Mouse (Mus musculus) embryonic facial prominence, embryonic 10.5 days (tissue): ENCODE data around the gene Zfp146. TPM values are rescaled to one million over a fixed set of nuclear protein-coding genes. Genes with fewer than 3 reads are reported as not detected.
"Not testable (repeated sequence)": the region's sequence is repeated elsewhere in the genome, so short reads cannot be mapped to it uniquely, and the experiment has no call there.

Experiments
- DNase-seq: peaks from one replicate; pipeline ENCODE4 v3.0.0-alpha.2; 2017; ENCODE audit warnings: low spot score
- H3K27ac ChIP-seq: fragments of 300-500 bp; sonication (generic); replicated peaks from 2 replicates; pipeline ENCODE4 v1.5.1; 2016; ENCODE audit warnings: mild to moderate bottlenecking
- H3K27me3 ChIP-seq: fragments of 300-500 bp; sonication (generic); replicated peaks from 2 replicates; pipeline ENCODE4 v1.6.1; 2016; ENCODE audit warnings: low read depth, mild to moderate bottlenecking; ENCODE audit not compliant: poor library complexity, severe bottlenecking
- H3K36me3 ChIP-seq: fragments of 300-500 bp; sonication (generic); replicated peaks from 2 replicates; pipeline ENCODE4 v1.6.1; 2016; ENCODE audit warnings: mild to moderate bottlenecking, moderate library complexity
- H3K4me1 ChIP-seq: fragments of 300-500 bp; sonication (generic); 2 replicates; pipeline ENCODE4 v1.6.1; 2016
- H3K4me3 ChIP-seq: fragments of 300-500 bp; sonication (generic); 2 replicates; pipeline ENCODE4 v1.5.1; 2016; ENCODE audit warnings: mild to moderate bottlenecking, moderate library complexity
- H3K9me3 ChIP-seq: fragments of 300-500 bp; sonication (generic); 2 replicates; pipeline ENCODE4 v1.6.1; 2016; ENCODE audit warnings: mild to moderate bottlenecking
- WGBS: fragments of 180-500 bp; shearing (Covaris S2); methylation state at CpG from one replicate; pipeline ENCODE4 v1.1.7; 2016; 5-methylcytosine and 5-hydroxymethylcytosine counted together
- polyA plus RNA-seq: library from polyadenylated mRNA; unstranded; fragments of >200 nt; fragmentation: Nextera tagmentation; extraction: Ambion mirVana; gene quantifications from 2 replicates; pipeline ENCODE4 v1.2.1, GENCODE M21; 2016

Gene Zfp146
- 19.9 and 20.1 TPM in 2 replicates for polyA plus RNA-seq

DNA sequence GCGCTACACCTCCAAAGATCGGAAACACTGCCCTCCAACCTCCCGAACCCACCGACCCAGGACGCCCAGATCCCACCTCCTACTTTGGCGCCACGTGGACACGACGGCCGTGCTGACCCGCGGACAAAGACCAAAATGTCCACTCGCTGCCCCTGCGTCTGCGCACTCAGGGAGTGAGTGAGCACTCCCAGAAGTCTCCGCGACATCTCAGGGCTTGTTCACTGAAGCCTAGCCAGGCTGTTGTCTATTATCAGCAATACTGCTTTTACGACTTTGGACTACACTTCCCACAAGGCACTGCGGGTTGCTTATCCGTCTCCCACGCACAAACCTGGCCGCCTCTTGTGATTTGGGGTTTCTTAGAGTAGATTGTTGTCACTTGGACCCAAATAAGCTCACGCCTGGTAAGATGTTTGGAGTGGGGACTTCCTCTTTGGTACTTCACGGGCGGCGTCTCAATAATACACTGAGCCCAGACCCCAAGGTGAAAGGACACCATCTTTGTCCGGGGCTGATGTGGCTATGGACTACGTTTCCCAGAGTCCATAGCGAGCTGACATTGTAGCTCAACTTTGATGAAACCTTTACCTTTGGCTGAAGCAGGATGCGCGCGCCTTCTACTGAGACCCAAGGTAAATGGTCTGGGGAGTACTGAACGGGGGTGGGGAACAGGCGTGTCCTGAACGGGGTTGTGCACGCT, at the start of gene Zfp146:
Gene Zfp146 (minus strand): TSS at position 168 of the 700 bp plus-strand sequence.
- DNase-seq = peak; percentile 93
- H3K9me3 ChIP-seq = peaks cover 31% of the 10 kb centered on the region
- peak within 1 kb of the TSS; percentile 71 for H3K4me3 ChIP-seq
- WGBS = under 1% methylated on average over 36 of the region's 36 CpGs
- H3K27ac ChIP-seq = peak within 1 kb of the TSS; percentile 97
- H3K4me1 ChIP-seq = peaks cover 13% of the 10 kb centered on the region
- H3K27me3 ChIP-seq = no peaks in the 10 kb centered on the region
- H3K36me3 ChIP-seq = peaks cover 46% of the 10 kb centered on the region

DNA sequence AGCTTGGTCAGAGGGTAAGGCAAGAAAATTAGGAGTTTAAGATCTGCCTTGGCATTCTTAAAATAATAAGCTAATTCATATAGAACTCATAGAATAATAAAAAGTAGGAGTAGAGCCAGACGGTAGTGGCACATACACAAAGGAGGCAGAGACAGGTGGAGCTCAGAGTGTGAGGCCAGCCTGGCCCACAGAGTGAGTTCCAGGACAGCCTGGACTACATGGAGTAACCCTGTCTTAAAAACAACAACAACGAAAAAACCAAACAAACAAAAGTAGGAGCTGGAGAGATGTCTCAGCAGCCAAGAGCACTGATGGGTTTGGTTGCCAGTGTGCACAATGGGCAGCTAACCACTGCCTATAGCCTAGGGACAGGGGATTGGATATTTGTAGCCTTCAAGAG, 47.7 kb upstream of the Zfp146 start:
- H3K4me3 ChIP-seq = no peak overlapping the region
- H3K27ac ChIP-seq = no peak overlapping the region
- no peak for DNase-seq
- no peaks in the 10 kb centered on the region for H3K27me3 ChIP-seq
- H3K4me1 ChIP-seq = peaks cover 17% of the 10 kb centered on the region
- 0 out of 2 replicates have a peak, but pooled peaks cover 4% of the 10 kb centered on the region for H3K9me3 ChIP-seq
- 81% methylated on average over 2 of the region's 2 CpGs for WGBS
- peaks cover 6% of the 10 kb centered on the region for H3K36me3 ChIP-seq

DNA sequence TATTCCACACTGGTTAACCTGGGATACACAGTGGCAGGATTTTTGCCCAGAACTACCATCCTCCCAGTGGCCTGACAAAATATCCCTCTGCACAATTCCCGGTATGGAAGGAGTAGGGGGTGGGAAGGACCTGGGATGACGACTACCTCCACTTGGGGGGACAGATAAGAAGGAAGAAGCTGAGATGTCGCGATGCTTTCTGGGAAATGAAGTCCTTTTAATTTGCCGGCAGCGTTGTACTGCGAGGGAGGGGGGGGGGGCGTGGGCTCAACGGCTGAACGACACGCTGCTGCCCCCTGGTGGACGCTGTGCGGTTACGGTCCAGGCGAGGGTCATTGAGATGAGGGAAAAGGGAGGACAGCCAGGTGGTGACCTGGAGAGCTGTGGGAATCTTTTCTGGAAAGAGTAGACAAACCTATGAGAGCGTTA, 47.2 kb upstream of the Zfp146 start:
- H3K4me3 ChIP-seq = peak overlapping the region; percentile 44
- H3K27me3 ChIP-seq = no peaks in the 10 kb centered on the region
- 1% methylated on average over 16 of the region's 16 CpGs for WGBS
- peak overlapping the region; percentile 36; the same call in 1 of the 2 replicates for H3K27ac ChIP-seq
- peak; percentile 91 for DNase-seq
- H3K9me3 ChIP-seq = 0 out of 2 replicates have a peak, but pooled peaks cover 4% of the 10 kb centered on the region
- peaks cover 17% of the 10 kb centered on the region for H3K4me1 ChIP-seq
- H3K36me3 ChIP-seq = 0 out of 2 replicates have a peak, but pooled peaks cover under 1% of the 10 kb centered on the region

DNA sequence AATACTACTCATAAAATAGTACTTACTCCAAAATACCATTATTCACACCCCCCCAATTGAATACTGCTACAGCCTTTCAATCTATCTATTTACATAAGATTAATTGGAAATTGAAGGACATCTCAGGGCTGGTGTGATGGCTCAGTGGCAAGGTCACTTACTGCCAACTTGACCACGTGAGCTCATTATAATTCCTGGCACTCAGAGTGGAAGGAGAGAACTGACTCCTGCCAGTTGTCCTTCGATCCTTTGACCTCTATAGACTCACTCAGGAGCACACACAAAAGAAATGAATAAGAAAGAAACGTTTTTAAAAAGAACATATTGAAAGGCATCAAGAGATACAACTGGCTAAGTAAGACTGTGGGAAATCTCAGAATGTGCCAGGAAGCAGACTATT, 46.3 kb upstream of the Zfp146 start:
- Histone ChIP-seq H3K9me3 (0 out of 2 replicates have a peak, but pooled peaks cover 4% of the 10 kb centered on the region), H3K36me3 (no peaks in the 10 kb centered on the region), H3K4me3 (no peak overlapping the region), H3K27ac (no peak overlapping the region), H3K27me3 (no peaks in the 10 kb centered on the region), H3K4me1 (peaks cover 17% of the 10 kb centered on the region)
- DNase-seq = no peak
- 87% methylated on average over 3 of the region's 3 CpGs for WGBS

DNA sequence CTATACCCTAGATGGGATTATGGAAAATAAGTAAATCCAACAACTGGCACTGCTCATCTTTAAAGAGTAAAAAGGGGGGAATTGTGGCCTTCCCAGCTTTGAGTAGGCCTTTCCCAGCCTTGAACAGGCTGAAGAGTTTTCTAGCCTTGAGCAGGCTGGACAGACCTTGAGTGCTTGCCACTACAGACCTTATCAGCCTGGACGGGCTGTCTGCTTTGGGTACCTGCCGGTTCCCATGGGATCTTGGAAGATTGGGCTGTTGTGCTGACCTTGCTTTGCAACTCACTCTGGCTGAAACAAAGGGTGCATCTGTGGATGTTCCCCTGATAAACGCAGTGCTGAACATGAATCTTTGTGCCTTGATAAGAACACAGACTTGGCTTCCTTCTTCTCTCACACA, 44.3 kb upstream of the Zfp146 start:
- Histone ChIP-seq H3K27ac (no peak overlapping the region), H3K4me1 (peaks cover 3% of the 10 kb centered on the region), H3K9me3 (0 out of 2 replicates have a peak, but pooled peaks cover 4% of the 10 kb centered on the region), H3K4me3 (no peak overlapping the region), H3K36me3 (no peaks in the 10 kb centered on the region), H3K27me3 (no peaks in the 10 kb centered on the region)
- no peak for DNase-seq
- 86% methylated on average over 3 of the region's 3 CpGs for WGBS

DNA sequence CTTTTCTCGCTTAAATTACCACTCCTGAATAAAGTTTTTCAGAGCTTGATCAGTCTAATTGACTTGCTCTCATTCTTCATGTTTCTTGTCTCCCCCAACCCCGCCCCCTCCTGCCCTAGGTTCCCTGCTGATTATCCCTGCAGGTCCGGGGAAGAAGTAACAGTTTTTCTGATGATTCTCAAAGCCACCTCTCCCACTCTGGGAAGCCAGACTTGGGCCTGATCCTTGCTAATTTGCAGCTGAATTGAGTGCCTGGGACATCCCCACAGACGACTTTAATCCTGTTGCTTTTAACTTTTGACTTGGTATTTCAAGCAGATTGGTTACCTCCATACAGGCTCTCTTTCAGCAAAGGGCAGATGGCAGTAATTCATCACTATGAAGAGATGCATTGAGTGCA, 41.5 kb upstream of the Zfp146 start:
- Histone ChIP-seq H3K4me3 (no peak overlapping the region), H3K27ac (no peak overlapping the region), H3K4me1 (no peaks in the 10 kb centered on the region), H3K9me3 (0 out of 2 replicates have a peak, but pooled peaks cover 4% of the 10 kb centered on the region), H3K27me3 (no peaks in the 10 kb centered on the region), H3K36me3 (no peaks in the 10 kb centered on the region)
- DNase-seq = no peak
- WGBS = 31% methylated on average over 4 of the region's 4 CpGs

DNA sequence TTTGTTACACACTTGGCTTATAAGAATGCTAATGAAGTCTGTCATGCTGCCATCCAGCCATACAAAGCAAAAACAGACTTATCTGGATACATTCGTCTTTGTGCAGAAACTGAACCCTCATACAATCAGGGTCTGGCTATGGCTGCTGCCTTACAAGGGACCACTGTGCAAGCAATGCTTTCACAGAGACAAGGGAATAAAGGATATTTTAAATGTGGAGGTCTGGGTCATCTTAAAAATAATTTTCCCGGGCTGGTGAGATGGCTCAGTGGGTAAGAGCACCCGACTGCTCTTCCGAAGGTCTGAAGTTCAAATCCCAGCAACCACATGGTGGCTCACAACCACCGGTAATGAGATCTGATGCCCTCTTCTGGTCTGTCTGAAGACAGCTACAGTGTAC, 36.8 kb upstream of the Zfp146 start:
- not testable (repeated sequence) for H3K4me3 ChIP-seq, H3K36me3 ChIP-seq, H3K9me3 ChIP-seq, H3K27ac ChIP-seq, H3K27me3 ChIP-seq, H3K4me1 ChIP-seq, DNase-seq
- WGBS = 61% methylated on average over 5 of the region's 5 CpGs

DNA sequence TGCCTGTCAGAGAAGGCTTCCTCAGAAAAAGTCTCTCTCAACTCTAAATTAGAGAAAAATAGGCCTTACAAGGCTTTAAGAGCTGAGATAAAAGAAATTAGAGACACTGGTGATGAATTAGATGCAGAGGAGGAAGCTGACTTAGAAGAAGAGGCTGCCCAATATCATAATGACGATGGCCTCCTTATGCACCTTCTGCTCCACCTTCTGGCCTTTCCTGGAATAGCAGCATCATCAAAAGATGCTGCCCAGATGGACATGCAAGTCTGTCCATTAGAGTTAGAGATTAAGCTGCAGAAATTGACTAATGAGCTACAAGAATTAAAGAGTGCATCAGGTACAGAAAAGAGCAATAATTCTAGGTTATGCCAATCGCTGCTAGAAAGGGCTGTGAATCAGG, 35.8 kb upstream of the Zfp146 start:
- no peak overlapping the region for H3K27ac ChIP-seq
- H3K9me3 ChIP-seq = no peaks in the 10 kb centered on the region
- no peaks in the 10 kb centered on the region for H3K4me1 ChIP-seq
- H3K4me3 ChIP-seq = no peak overlapping the region
- H3K27me3 ChIP-seq = no peaks in the 10 kb centered on the region
- peak; percentile 57 for DNase-seq
- H3K36me3 ChIP-seq = no peaks in the 10 kb centered on the region
- WGBS = 5% methylated on average over 2 of the region's 2 CpGs

DNA sequence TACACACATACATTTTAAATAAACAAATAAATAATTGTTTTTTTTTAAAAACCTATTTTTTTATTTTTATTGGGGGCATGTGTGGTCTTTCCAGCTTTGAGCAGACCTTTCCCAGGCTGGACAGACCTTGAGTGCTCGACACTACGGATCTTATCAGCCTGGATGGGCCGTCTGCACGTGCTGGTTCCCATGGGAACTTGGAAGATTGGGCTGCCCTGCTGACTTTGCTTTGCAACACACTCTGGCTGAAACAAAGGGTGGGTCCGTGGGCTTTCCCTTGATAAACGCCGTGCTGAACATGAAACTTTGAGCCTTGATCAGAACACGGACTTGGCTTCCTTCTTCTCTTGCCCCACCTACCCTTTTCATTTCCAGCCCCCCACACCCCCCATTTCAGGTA, 34.8 kb upstream of the Zfp146 start:
- Histone ChIP-seq H3K36me3 (no peaks in the 10 kb centered on the region), H3K9me3 (no peaks in the 10 kb centered on the region), H3K4me3 (no peak overlapping the region), H3K27ac (no peak overlapping the region), H3K4me1 (peaks cover 2% of the 10 kb centered on the region; the same call in 1 of the 2 replicates), H3K27me3 (no peaks in the 10 kb centered on the region)
- WGBS = 51% methylated on average over 8 of the region's 8 CpGs
- DNase-seq = no peak

DNA sequence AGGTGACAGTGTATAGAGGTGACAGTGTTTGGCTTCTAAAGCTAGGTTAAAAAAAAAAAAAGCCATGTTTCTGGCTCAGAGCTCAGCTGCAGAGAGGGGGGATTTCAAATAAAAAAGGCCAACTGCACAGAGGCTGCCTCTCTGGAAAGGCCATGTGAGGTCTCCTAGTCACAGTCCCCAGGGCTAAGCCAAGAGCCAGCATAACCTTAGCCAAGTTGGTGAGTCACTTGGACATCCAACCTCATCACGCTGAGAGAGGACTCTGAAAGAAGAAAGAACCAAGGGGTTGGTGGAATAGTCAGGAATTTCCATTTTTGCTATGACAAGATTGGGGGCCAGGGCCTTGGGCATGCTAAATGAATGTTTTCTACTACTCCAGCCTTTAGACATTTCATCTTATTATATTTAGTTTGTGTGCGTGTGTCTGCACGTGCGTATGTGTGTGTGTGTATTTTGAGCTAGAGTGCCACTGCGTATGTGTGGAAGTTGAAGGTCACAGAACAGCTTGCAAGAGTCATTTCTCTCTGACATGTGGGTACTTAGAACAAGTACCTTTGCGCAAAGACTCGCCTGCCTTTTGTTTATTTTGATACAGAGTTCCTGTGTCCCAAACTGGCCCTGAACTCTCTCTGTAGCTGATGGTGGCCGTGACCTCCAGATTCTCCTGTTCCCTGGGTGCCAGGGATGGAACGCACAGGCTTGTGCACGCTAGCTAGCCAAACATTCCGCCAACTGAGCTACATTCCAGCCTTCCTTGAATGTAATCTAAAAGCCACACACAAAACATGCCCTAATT, 33.5 kb upstream of the Zfp146 start:
- 76% methylated on average over 11 of the region's 11 CpGs for WGBS

DNA sequence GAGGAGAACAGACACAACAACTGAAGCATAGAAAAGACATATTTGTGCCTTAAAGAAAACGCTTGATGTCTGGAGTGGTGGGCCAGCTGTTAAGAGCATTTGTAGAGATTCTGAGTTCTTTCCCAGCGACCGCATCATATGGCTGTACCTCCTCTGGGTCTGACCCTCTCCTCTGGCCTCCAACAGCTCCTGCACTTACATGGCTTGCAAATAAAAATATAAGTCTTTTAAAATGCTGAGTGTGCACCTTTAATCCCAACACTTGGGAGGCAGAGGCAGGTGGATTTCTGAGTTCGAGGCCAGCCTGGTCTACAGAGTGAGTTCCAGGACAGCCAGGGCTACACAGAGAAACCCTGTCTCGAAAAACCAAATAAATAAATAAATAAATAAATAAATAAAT, 31.1 kb upstream of the Zfp146 start:
- peaks cover 14% of the 10 kb centered on the region for H3K4me1 ChIP-seq
- not testable (repeated sequence) for H3K27ac ChIP-seq, H3K4me3 ChIP-seq, H3K9me3 ChIP-seq, DNase-seq, H3K36me3 ChIP-seq, H3K27me3 ChIP-seq
- WGBS = 87% methylated on average over 5 of the region's 5 CpGs

More for the DNA sequence above, 33.5 kb upstream of the Zfp146 start:
- Histone ChIP-seq H3K27ac (no peak overlapping the region), H3K27me3 (no peaks in the 10 kb centered on the region), H3K36me3 (no peaks in the 10 kb centered on the region), H3K4me3 (no peak overlapping the region), H3K4me1 (peaks cover 6% of the 10 kb centered on the region), H3K9me3 (no peaks in the 10 kb centered on the region)
- no peak for DNase-seq

DNA sequence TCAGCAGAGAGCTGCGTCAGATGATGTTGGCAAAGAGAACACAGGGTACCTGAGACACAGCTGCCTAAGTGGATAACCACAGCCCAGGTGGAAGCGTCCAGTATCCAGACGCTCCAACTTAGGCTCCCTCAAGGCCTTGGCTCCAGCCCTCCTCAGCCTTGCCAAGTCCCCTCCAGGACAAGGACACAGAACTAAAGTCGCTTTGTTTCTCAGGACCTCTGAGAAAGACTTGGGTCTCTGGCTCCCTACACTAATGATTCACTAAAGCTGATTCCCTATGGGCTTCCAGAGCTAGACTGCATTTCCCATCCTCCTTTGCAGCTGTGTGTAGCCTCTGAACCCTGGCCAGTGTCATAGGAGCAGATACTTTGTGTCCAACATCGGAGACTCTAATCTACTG, 30.6 kb upstream of the Zfp146 start:
- Histone ChIP-seq H3K36me3 (no peaks in the 10 kb centered on the region), H3K27ac (no peak overlapping the region), H3K4me3 (no peak overlapping the region), H3K27me3 (no peaks in the 10 kb centered on the region), H3K9me3 (no peaks in the 10 kb centered on the region), H3K4me1 (peaks cover 18% of the 10 kb centered on the region)
- 84% methylated on average over 5 of the region's 5 CpGs for WGBS
- DNase-seq = no peak
